Mouse (Mus musculus): Measurements from ENCODE around the gene Cdc5l.

DNA sequence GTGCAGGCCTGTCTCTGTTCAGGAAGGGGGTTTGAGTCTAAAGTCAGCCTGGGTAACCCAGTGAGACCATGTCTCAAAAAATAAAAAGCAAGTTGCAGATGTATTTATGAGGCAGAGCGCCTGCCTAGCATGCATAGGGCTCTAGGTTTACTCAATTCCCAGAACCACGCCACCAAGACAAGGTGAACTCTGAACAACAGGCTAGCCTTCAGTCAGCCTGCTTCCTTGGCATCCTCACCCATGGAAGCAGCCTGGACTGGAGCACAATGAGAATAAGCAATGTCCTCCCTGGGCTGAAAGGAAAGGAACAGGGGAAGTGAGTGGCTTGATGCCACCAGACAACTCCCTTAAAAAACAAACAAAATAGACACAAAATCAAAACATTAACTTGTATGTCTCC is 35.5 kb downstream of the Cdc5l start:
- TF ChIP-seq POLR2A (IDR thresholded peaks at IDR 0.05; ENCODE audit: insufficient read depth, low read depth, low read length) = no peak
- no peak for TF ChIP-seq CTCF (IDR thresholded peaks at IDR 0.05)
- no peak for TF ChIP-seq EP300 (IDR thresholded peaks at IDR 0.05; ENCODE audit: insufficient read depth, low read depth, low read length)

Data from heart, adult 2 months (tissue).